18 mouse cellular contexts compared by ENCODE assay signal in the genomic region with DNA sequence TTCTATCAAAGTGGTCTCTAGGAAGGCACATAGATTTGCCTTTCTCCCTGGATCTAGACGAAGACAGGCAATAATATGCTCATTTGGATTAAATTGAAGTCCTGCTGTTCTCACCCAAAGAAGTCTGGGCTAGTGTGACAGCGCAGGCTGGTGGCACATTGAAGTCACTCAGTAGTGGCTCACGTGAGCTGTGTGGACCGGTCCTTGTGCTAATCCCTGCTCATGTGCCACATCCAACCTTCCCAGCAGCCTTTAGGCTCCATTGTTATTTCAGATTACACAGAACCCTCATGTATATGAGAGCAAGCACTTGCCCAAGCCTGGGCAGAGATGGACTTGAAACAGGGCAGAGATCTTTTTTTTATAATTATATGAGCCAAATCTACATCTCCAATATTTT. TPM values are rescaled to one million over a fixed set of nuclear protein-coding genes. Genes with fewer than 3 reads are reported as not detected.
DNase-seq lines count a peak whose midpoint lies in the region; ATAC-seq and TF ChIP-seq lines count a peak whose summit lies in the region.
"Had no signal": no experiment of that assay in that cellular context is flagged by ENCODE, and none has a peak within 500 bp of the region (broad histone marks: within the 10 kb centered on the region; RNA-seq: fewer than 3 reads in every experiment).

No protein-coding gene starts in this region.

- no peak overlapping the region for H3K4me3 ChIP-seq in heart, embryonic 12.5 days
- H3K4me3 ChIP-seq in heart, embryonic 11.5 days (ENCODE audit: low read depth, low read length): no peak overlapping the region
- H3K4me3 ChIP-seq in layer of hippocampus, adult 2 months: no peak overlapping the region
- H3K4me3 ChIP-seq in forebrain, embryonic 14.5 days (ENCODE audit: low read depth, low read length): no peak overlapping the region
- no peak overlapping the region for H3K4me3 ChIP-seq in midbrain, embryonic 15.5 days
- H3K4me3 ChIP-seq: gastrocnemius, adult 2 months; left cerebral cortex, adult 2 months; liver, embryonic 12.5 days had no signal

- H3K36me3 ChIP-seq in heart, embryonic 12.5 days: no peaks in the 10 kb centered on the region
- no peaks in the 10 kb centered on the region for H3K36me3 ChIP-seq in heart, embryonic 11.5 days (ENCODE audit: control insufficient read depth, insufficient read depth, low read length)
- no peaks in the 10 kb centered on the region for H3K36me3 ChIP-seq in forebrain, embryonic 14.5 days (ENCODE audit: control insufficient read depth, insufficient read depth, low read length)
- no peaks in the 10 kb centered on the region for H3K36me3 ChIP-seq in midbrain, embryonic 15.5 days (replicated peaks)
- H3K36me3 ChIP-seq: G1E; liver, embryonic 12.5 days had no signal

- H3K4me1 ChIP-seq in heart, embryonic 12.5 days (replicated peaks): peaks cover 70% of the 10 kb centered on the region
- peaks cover 42% of the 10 kb centered on the region for H3K4me1 ChIP-seq in heart, embryonic 11.5 days (ENCODE audit: control insufficient read depth, insufficient read depth, low read length)
- H3K4me1 ChIP-seq in forebrain, embryonic 14.5 days (ENCODE audit: control insufficient read depth, insufficient read depth, low read length): peaks cover 15% of the 10 kb centered on the region
- peaks cover 14% of the 10 kb centered on the region; the same call in 1 of the 2 replicates for H3K4me1 ChIP-seq in midbrain, embryonic 15.5 days
- H3K4me1 ChIP-seq: liver, embryonic 12.5 days had no signal

- no peaks in the 10 kb centered on the region for H3K9me3 ChIP-seq in heart, embryonic 12.5 days (replicated peaks)
- no peaks in the 10 kb centered on the region for H3K9me3 ChIP-seq in heart, embryonic 11.5 days (replicated peaks; ENCODE audit: control insufficient read depth, low read length)
- H3K9me3 ChIP-seq in forebrain, embryonic 14.5 days (replicated peaks; ENCODE audit: control insufficient read depth, low read length): no peaks in the 10 kb centered on the region
- H3K9me3 ChIP-seq in midbrain, embryonic 15.5 days: no peaks in the 10 kb centered on the region
- H3K9me3 ChIP-seq: liver, embryonic 12.5 days had no signal

- H3K27ac ChIP-seq in heart, embryonic 12.5 days (ENCODE audit: poor library complexity, severe bottlenecking): 0 out of 2 replicates have a peak overlapping the region, but pooled peaks have one; percentile 16
- no peak overlapping the region for H3K27ac ChIP-seq in heart, embryonic 11.5 days (ENCODE audit: low read depth, low read length)
- H3K27ac ChIP-seq in layer of hippocampus, adult 2 months: peak overlapping the region; percentile 25; the same call in 1 of the 2 replicates
- no peak overlapping the region for H3K27ac ChIP-seq in forebrain, embryonic 14.5 days (ENCODE audit: low read depth, low read length)
- H3K27ac ChIP-seq in midbrain, embryonic 15.5 days: no peak overlapping the region
- H3K27ac ChIP-seq: gastrocnemius, adult 2 months; left cerebral cortex, adult 2 months; liver, embryonic 12.5 days had no signal

- no peak overlapping the region for H3K4me2 ChIP-seq in heart, embryonic 12.5 days
- no peak overlapping the region for H3K4me2 ChIP-seq in heart, embryonic 11.5 days
- no peak overlapping the region for H3K4me2 ChIP-seq in forebrain, embryonic 14.5 days (ENCODE audit: low read length)
- H3K4me2 ChIP-seq in midbrain, embryonic 15.5 days: no peak overlapping the region
- H3K4me2 ChIP-seq: liver, embryonic 12.5 days had no signal

- no peak for ATAC-seq in heart, embryonic 12.5 days (ENCODE audit: insufficient number of reproducible peaks, low FRiP score)
- ATAC-seq in heart, embryonic 11.5 days (replicated peaks; ENCODE audit: insufficient number of reproducible peaks, low FRiP score, low TSS enrichment): no peak
- peak; percentile 67 for ATAC-seq in forebrain, embryonic 14.5 days
- ATAC-seq in midbrain, embryonic 15.5 days (replicated peaks): 0 out of 2 replicates have a peak, but pooled peaks have one; percentile 45
- ATAC-seq: liver, embryonic 12.5 days had no signal

- 86% methylated on average over 4 of the region's 4 CpGs for WGBS in heart, embryonic 12.5 days
- 79% methylated on average over 4 of the region's 4 CpGs for WGBS in heart, embryonic 11.5 days (ENCODE audit: insufficient replicate concordance)
- WGBS in forebrain, embryonic 14.5 days: 32% methylated on average over 4 of the region's 4 CpGs
- 42% methylated on average over 4 of the region's 4 CpGs for WGBS in midbrain, embryonic 15.5 days

- no peak for TF ChIP-seq CTCF in layer of hippocampus, adult 2 months (conservative IDR thresholded peaks at IDR 0.05)

- no peak overlapping the region for H3K9ac ChIP-seq in heart, embryonic 12.5 days
- no peak overlapping the region for H3K9ac ChIP-seq in heart, embryonic 11.5 days (ENCODE audit: low read depth, low read length)
- H3K9ac ChIP-seq in forebrain, embryonic 14.5 days (ENCODE audit: low read length): no peak overlapping the region
- no peak overlapping the region for H3K9ac ChIP-seq in midbrain, embryonic 15.5 days
- H3K9ac ChIP-seq: liver, embryonic 12.5 days had no signal

- no peaks in the 10 kb centered on the region for H3K27me3 ChIP-seq in heart, embryonic 12.5 days (replicated peaks)
- no peaks in the 10 kb centered on the region for H3K27me3 ChIP-seq in heart, embryonic 11.5 days (ENCODE audit: control insufficient read depth, insufficient read depth, low read length)
- no peaks in the 10 kb centered on the region for H3K27me3 ChIP-seq in forebrain, embryonic 14.5 days (replicated peaks; ENCODE audit: control insufficient read depth, insufficient read depth, low read length)
- H3K27me3 ChIP-seq in midbrain, embryonic 15.5 days (replicated peaks): 0 out of 2 replicates have a peak, but pooled peaks cover 2% of the 10 kb centered on the region

- DNase-seq in layer of hippocampus, adult 2 months (ENCODE audit: low spot score in 2 of 2): no peak
- DNase-seq in layer of hippocampus, postnatal 10 days (ENCODE audit: low spot score in 2 of 2): no peak
- peak; percentile 50 for DNase-seq in forebrain, embryonic 14.5 days (ENCODE audit: low spot score)
- DNase-seq in T-cell, adult 2 months (ENCODE audit: low spot score): no peak
- DNase-seq in right cerebral cortex, postnatal 25 days: no peak
- DNase-seq: B cell, adult 2 months; cerebellum, adult 8-10 months had no signal

RNA-seq across cellular contexts. Expression of a gene that starts 12.0 kb away (rescaled TPM):
- polyA plus RNA-seq in heart, embryonic 12.5 days (2016; fragmentation: Nextera tagmentation; extraction: Ambion mirVana): 107 TPM in 2 replicates
- 65.0 and 94.5 TPM in 2 replicates for polyA plus RNA-seq in heart, embryonic 11.5 days (2014; fragmentation: Nextera tagmentation; extraction: Ambion mirVana)
- 1 to 10 TPM; 3.1 to 3.8 TPM for total RNA-seq in layer of hippocampus, adult 2 months (2021)
- 1 to 10 TPM; 3.9 to 4.1 TPM for total RNA-seq in layer of hippocampus, postnatal 10 days (2021)
- polyA plus RNA-seq in forebrain, embryonic 14.5 days (2014; fragmentation: Nextera tagmentation; extraction: Ambion mirVana): 3.0 and 3.8 TPM in 2 replicates
- polyA plus RNA-seq in midbrain, embryonic 15.5 days (2015; fragmentation: Nextera tagmentation; extraction: Ambion mirVana): 3.6 and 4.4 TPM in 2 replicates
- total RNA-seq: G1E had no signal

RNA-seq across cellular contexts. Expression of a gene that starts 49.0 kb away (rescaled TPM):
- 0.22 and 0.31 TPM in 2 replicates for polyA plus RNA-seq in heart, embryonic 12.5 days (2016; fragmentation: Nextera tagmentation; extraction: Ambion mirVana)
- 0.37 and 1.1 TPM in 2 replicates for polyA plus RNA-seq in heart, embryonic 11.5 days (2014; fragmentation: Nextera tagmentation; extraction: Ambion mirVana)
- total RNA-seq in layer of hippocampus, adult 2 months (2021): not detected
- not detected for total RNA-seq in layer of hippocampus, postnatal 10 days (2021)
- not detected in 2 replicates for polyA plus RNA-seq in forebrain, embryonic 14.5 days (2014; fragmentation: Nextera tagmentation; extraction: Ambion mirVana)
- not detected in 2 replicates for polyA plus RNA-seq in midbrain, embryonic 15.5 days (2015; fragmentation: Nextera tagmentation; extraction: Ambion mirVana)
- total RNA-seq: gastrocnemius, adult 2 months; left cerebral cortex, adult 2 months; megakaryocyte, adult 5-6 weeks had no signal
- polyA plus RNA-seq: embryonic facial prominence, embryonic 11.5 days; G1E; heart, embryonic 14.5 days; neural tube, embryonic 11.5 days had no signal

Comparison
In these comparisons a context has a peak if more than half of its experiments do, and no peak if none do; other contexts are left out.
1. H3K27ac ChIP-seq: peak in heart, embryonic 12.5 days (single experiment) and layer of hippocampus, adult 2 months (single experiment); none in heart, embryonic 11.5 days (single experiment), forebrain, embryonic 14.5 days (single experiment) and midbrain, embryonic 15.5 days (single experiment).
2. ATAC-seq: peak in forebrain, embryonic 14.5 days (single experiment) and midbrain, embryonic 15.5 days (single experiment); none in heart, embryonic 12.5 days (single experiment) and heart, embryonic 11.5 days (single experiment).
3. RNA of a gene that starts 12.0 kb away (polyA plus RNA-seq): 107 TPM in heart, embryonic 12.5 days and 65.0 to 94.5 TPM in heart, embryonic 11.5 days; 3.6 to 4.4 TPM in midbrain, embryonic 15.5 days and 3.0 to 3.8 TPM in forebrain, embryonic 14.5 days; every median in the first group is over 10 times any median in the second.